Mouse (Mus musculus) testis, adult 10 weeks (tissue): ENCODE measurements around the gene Fpr1. TPM values are rescaled to one million over a fixed set of nuclear protein-coding genes. Genes with fewer than 3 reads are reported as not detected.

Experiments used
- polyA plus RNA-seq: library from polyadenylated mRNA; stranded (reverse); fragments of 350-450 nt; fragmentation: Illumina TruSeq; extraction: RNeasy Lipid Tissue Mini Kit (QIAGEN cat#74804); gene quantifications from one replicate; pipeline ENCODE4 v1.2.3, GENCODE M21; 2014; ENCODE audit warnings: low read depth, low replicate concordance

Gene Fpr1
- not detected for polyA plus RNA-seq

GRCm38 (mm10) chr17:17883840-17884239, at the start of gene Fpr1:
Fpr1 (minus strand) TSS chr17:17883940.

GRCm38 (mm10) chr17:17887774-17888248, 4.1 kb upstream of the Fpr1 start, which contains the start of the genes Fpr2 and Fpr3:
Fpr2 (plus strand) TSS chr17:17887824.
Fpr3 (plus strand) TSS chr17:17887852.

GRCm38 (mm10) chr17:17855064-17855838, 28.5 kb downstream of the Fpr1 start, which contains the start of gene Has1:
Has1 (minus strand) TSS chr17:17855205.

GRCm38 (mm10) chr17:17826751-17827657, 56.7 kb downstream of the Fpr1 start, which contains the start of gene Spaca6:
Spaca6 (plus strand) TSS chr17:17827158.

Other genes starting within 250 kb of the Fpr1 start
- gene Vmn2r90, start 180.2 kb downstream of the Fpr1 start, polyA plus RNA-seq = 0.24 TPM
- 78.4 TPM for gene Spaca6, start 56.8 kb downstream of the Fpr1 start, polyA plus RNA-seq
- not detected for gene Has1, start 28.7 kb downstream of the Fpr1 start, polyA plus RNA-seq
- gene Fpr2, start 3.9 kb upstream of the Fpr1 start, polyA plus RNA-seq = not detected
- gene Fpr3, start 3.9 kb upstream of the Fpr1 start, polyA plus RNA-seq = not detected
- gene Fpr-rs4, start 137.8 kb upstream of the Fpr1 start, polyA plus RNA-seq = not detected
- gene Vmn2r124, start 165.5 kb upstream of the Fpr1 start, polyA plus RNA-seq = not detected
- not detected for gene Vmn2r91, start 201.1 kb upstream of the Fpr1 start, polyA plus RNA-seq